Mouse (Mus musculus) cerebellum, adult 8-10 months (tissue): ENCODE data around the gene 2010111I01Rik.

Source experiments
- DNase-seq: peaks from one replicate; pipeline ENCODE4 v3.0.0; 2022

2010111I01Rik gene

DNA sequence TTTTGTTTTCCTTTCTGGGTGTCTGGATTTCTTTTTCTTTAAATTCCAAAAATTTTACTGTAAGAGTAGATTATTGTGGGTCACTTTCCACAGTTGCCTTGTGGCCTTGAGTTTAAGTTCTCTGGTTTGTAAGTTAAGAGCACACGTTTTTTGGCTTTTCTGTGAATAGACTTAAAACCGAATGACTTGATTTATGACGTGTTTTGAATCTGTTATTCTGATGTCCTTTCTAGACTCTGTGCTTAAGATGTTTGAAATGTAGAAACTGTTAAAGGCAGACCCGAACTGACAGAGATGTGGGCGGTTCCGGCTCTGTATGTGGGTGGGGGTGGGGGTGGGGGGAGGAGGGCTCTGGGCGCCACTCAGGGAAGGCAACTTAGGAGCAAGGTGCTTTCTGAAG, 282.3 kb downstream of the 2010111I01Rik start:
- DNase-seq, result no peak

GRCm38 (mm10) chr13:63247631-63248030, 282.9 kb downstream of the 2010111I01Rik start:
- DNase-seq, result no peak

- no peak for DNase-seq
Measured at GRCm38 (mm10) chr13:63248318-63248717, 283.6 kb downstream of the 2010111I01Rik start.

DNA sequence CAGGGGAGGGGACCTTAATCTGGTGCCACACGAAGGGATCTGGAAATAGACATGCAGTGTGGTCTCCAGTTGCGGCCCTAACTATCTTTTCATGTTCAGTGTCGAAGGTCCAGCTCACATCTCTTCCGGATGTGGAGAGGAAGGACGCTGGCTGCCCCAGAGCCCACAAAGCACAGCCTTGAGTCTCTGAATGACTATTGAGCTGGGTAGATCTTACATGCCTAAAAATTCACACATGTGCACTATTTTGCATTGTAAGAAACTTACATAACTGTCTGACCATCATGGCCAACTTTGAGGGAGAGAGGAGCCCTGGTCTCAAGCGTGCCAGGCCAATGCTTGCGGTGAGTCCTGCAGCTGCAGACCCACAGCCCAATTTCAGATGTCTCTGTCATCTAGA, 284.5 kb downstream of the 2010111I01Rik start:
- DNase-seq, result no peak

- no peak for DNase-seq
Measured at GRCm38 (mm10) chr13:63249741-63250431, 285.2 kb downstream of the 2010111I01Rik start.

DNA sequence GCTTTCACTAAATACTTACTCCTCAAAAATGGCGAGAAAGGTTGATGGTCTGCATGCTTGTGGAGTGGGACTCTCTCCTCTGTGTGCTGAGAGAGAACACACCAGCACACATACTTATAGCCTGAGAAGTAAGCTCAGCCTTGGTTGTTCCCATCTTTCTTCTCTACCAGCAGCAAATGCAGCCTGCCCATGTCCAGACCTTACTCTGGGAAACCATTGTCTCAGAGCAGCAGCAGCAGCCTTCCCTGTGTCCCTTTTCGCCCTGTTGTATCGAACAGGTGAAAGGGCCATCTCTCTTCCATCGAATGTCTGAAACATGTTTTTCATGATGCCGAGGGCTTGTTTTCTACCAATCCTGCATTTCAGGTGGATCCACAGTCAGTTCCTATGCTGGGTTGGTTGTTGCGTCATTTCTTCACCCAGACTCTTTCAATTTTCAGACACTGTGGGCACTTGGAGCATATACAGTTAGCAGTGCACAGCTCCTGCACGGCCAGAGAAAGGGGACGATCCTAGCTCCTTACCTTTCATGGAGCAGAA, 285.8 kb downstream of the 2010111I01Rik start:
- DNase-seq, result no peak

DNA sequence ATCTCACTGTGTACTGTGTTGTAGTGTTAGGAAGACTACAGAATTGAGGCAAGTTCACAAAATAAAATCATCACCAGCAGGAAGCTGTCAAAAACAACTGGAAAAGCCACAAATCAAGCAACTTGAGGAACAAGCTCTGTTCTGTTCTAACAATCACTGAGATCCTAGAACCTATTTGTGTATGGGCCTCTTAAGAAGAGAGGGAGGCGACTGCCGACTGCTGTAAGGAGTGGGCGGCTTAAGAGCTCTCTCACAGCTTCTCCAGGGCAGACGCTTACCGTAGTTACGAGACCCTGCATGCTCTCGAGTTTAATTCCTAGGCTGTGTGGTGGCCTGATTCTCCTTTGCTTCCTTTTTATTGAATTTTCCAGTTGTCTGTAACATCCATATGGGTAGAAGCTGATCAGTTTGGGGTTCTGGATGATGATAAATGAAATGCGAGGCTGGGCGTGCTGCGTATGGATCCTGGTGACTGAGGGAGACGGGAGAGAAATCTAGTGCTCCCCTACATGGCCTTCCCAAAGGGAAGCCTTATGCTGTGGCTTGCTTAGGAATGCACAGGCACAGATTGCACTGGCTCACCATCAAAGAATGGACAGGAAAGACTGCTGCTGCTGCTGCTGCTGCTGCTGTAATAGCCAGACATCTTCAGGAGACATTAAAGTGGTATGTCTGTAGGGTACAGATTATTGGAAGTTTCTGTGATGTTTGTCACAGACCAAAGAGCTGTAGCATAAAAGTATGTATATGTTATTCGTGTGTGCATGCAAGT, 286.6 kb downstream of the 2010111I01Rik start:
- peak; percentile 5 for DNase-seq

DNA sequence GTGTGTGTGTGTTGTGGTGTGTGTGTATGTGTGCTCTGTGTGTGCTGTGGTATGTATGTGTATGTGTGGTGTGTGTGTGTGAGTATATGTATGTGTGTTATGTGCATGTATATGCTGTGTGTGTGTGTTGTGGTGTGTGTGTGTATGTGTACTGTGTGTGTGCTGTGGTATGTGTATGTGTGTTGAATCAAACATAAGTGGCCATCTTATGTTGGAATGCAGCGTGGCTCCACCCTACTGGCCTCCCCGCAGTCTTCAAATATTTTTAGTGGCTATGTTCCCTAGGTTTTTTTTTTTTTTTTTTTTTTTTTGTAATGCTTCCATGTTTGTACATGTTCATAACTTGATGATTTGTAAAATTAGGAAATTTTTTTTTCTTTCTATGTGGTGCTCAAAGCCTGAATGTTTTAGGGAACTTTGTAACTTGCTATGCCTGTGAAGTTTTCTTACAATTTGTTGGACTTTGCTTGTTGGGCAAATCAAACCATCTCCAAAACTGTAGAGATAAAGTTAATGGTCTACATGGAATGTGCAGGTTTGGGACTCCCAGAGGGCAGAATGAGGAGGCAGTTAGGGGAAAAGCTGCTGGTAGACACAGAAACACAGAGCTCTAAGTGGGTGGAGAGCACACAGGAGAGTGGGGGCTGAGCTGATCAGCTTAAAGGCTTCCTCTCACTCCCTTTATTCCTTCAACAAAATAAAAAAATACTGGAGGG, 287.8 kb downstream of the 2010111I01Rik start:
- DNase-seq, result no peak

GRCm38 (mm10) chr13:63253147-63253546, 288.5 kb downstream of the 2010111I01Rik start:
- no peak for DNase-seq

GRCm38 (mm10) chr13:63253886-63254636, 289.4 kb downstream of the 2010111I01Rik start:
- DNase-seq, result no peak

GRCm38 (mm10) chr13:63255519-63256011, 290.9 kb downstream of the 2010111I01Rik start:
- DNase-seq, result no peak

DNA sequence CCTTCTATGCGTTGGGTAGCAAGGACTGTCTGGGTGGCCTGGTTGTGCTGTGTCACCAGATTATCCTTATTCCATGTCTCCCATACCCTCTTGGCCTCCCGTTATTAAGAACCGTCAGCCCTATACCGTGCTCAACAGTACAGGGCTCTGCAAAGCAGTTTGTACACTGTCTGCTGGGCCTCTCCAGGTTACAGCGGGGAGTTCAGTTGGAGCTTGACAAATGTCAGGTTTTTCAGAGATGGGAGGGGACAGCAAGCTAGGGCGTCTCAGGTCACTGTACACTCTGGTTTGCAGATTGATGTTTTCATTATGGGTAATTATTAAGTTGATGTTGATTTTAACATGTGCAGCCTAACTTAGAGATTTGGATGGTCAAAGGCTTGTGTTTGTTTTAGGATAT, 291.5 kb downstream of the 2010111I01Rik start:
- DNase-seq, result no peak

DNA sequence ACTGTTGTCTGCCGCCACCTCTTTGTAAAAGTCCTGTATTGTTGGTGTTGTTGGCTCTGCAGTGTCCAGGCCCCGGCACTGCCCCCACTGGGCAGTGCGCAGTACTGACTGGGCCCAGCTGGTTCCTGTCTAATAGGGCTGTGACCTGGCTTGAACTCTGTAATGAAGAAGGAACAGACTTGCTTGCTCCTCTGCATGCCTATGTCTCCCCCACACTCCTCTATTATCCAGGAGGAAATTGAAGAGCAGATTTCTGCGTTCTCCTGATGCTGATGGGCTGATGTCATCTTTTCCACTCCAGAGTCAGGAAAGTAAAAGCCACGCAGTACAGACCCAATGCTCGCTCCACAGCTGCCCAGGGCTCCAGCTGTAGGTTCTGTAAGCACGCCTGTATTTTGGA, 292.1 kb downstream of the 2010111I01Rik start:
- no peak for DNase-seq

DNA sequence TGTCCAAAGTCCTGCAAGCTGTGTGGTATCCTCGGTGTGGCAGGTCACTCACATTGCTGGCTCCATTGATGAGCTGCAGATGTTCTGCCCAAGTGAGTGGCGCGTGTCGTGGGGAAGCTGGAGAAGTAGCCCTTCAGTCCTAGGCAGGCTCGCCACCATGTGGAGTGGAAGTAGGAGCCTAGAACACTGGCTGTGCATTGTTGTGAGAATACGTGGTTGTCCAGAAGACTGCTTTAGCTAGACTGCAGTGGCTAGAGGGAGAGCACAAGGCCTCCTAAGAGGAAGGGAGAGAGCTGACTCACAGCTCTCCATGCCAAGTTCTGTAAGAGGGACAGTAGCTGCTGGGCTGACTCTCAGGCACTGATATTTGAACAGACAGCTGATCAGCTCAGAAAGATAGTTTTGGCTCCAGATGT, 293.5 kb downstream of the 2010111I01Rik start:
- no peak for DNase-seq

DNA sequence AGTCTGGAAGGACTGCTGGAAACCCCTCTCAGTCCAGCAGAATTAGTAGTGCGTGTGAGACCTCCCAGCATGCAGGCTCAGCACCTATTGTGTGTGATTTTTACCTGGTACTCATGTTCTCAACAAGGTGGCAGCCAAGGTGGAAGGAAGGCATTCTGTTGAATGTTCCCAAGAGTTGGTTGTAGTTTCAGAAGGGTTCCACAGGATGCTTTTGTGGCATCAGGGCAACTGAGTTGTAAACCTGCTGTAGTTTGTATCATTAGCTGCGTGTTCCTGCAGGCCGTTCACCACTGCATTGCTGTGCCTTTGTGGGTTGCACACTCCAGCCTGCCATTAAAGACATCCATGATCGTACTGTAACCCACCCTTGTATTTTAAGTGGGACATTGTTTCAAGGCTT, 294.0 kb downstream of the 2010111I01Rik start:
- no peak for DNase-seq

- DNase-seq, result no peak
Measured at GRCm38 (mm10) chr13:63260133-63260532, 295.4 kb downstream of the 2010111I01Rik start.

- no peak for DNase-seq
Measured at GRCm38 (mm10) chr13:63260753-63261631, 296.3 kb downstream of the 2010111I01Rik start.

GRCm38 (mm10) chr13:63261676-63262075, 297.0 kb downstream of the 2010111I01Rik start:
- no peak for DNase-seq

GRCm38 (mm10) chr13:63262168-63262957, 297.7 kb downstream of the 2010111I01Rik start:
- DNase-seq, result no peak

DNA sequence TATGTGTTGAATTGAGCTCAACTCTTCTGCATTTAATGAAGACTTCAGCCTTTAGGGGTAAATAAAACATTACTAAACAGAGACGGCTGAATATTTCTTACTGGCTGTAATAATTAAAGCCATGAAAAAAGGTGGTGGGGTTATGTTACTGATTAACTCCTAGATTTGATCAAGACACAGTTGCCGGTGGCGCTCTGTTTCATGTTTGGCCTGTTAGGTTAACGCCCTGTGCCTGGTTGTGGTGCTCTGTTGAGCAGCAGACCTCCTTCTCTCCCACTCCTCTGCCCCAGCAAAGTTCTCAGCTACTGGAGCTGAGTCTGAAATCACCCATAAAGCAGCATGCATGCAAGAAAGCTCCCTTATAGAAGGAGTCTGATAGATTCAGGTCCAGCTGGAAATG, 303.7 kb downstream of the 2010111I01Rik start:
- DNase-seq, result no peak

GRCm38 (mm10) chr13:63268776-63269175, 304.1 kb downstream of the 2010111I01Rik start:
- DNase-seq, result no peak
